ENCODE assay signal across 9 mouse cellular contexts in the genomic region with DNA sequence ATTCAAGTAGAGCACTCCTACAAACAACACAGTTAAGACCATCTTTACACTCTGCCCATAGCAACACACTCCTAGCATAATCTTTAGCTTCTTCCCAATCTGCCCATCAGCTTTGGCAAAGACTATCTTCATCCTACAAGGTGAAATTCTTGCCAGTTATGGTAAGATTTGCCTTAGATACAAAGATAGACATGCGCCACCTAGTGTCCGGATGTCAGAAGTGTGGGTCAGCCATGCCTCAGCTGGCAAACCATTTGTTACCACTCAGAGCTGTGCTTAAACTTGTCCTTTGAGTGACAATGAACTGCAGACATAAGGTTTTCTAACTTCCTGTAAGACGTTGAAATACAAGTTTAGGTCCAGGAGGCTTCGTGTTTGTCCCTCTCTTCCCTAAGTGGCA.
DNase-seq lines count a peak whose midpoint lies in the region; ATAC-seq and TF ChIP-seq lines count a peak whose summit lies in the region.
"Had no signal": no experiment of that assay in that cellular context is flagged by ENCODE, and none has a peak within 500 bp of the region (broad histone marks: within the 10 kb centered on the region; RNA-seq: fewer than 3 reads in every experiment).

No protein-coding gene starts in this region.

- peak; percentile 18 for DNase-seq in A20 (ENCODE audit: low read depth, low spot score)
- peak; percentile 61 to 63 for DNase-seq in adrenal gland, adult 18-20 months (ENCODE audit: low spot score in 2 of 2)
- peak; percentile 39 for DNase-seq in left cerebral cortex, postnatal 4 days
- peak; percentile 33 for DNase-seq in right cerebral cortex, postnatal 4 days
- no peak for DNase-seq in frontal cortex, postnatal 10 days (ENCODE audit: low spot score in 2 of 2)

- H3K27me3 ChIP-seq in intestine, postnatal 0 days (replicated peaks; ENCODE audit: control insufficient read depth, insufficient read depth, low read length) = no peaks in the 10 kb centered on the region
- no peaks in the 10 kb centered on the region for H3K27me3 ChIP-seq in intestine, embryonic 16.5 days (replicated peaks; ENCODE audit: control insufficient read depth, insufficient read depth, low read length)
- H3K27me3 ChIP-seq: hindbrain, embryonic 15.5 days had no signal

- peak; percentile 81 for TF ChIP-seq CTCF in intestine, postnatal 0 days (IDR thresholded peaks at IDR 0.05; ENCODE audit: low read depth)
- peak; percentile 38; the same call in 1 of the 2 replicates for TF ChIP-seq CTCF in embryonic fibroblast, embryonic 13.5 days (IDR thresholded peaks at IDR 0.05; ENCODE audit: borderline replicate concordance, insufficient read depth, low read length)

- H3K36me3 ChIP-seq in intestine, postnatal 0 days (ENCODE audit: control insufficient read depth, insufficient read depth) = no peaks in the 10 kb centered on the region
- H3K36me3 ChIP-seq in intestine, embryonic 16.5 days (ENCODE audit: control insufficient read depth, insufficient read depth, low read length) = no peaks in the 10 kb centered on the region
- H3K36me3 ChIP-seq: hindbrain, embryonic 15.5 days had no signal

- no peaks in the 10 kb centered on the region for H3K4me1 ChIP-seq in intestine, postnatal 0 days (replicated peaks; ENCODE audit: control insufficient read depth, insufficient read depth, low read length)
- no peaks in the 10 kb centered on the region for H3K4me1 ChIP-seq in intestine, embryonic 16.5 days (ENCODE audit: control insufficient read depth, insufficient read depth, low read length)
- no peaks in the 10 kb centered on the region for H3K4me1 ChIP-seq in embryonic fibroblast, embryonic 13.5 days (ENCODE audit: control insufficient read depth, insufficient read depth, low read length)
- H3K4me1 ChIP-seq: hindbrain, embryonic 15.5 days had no signal

- no peak overlapping the region for H3K9ac ChIP-seq in intestine, postnatal 0 days (ENCODE audit: low read depth, low read length)
- H3K9ac ChIP-seq in intestine, embryonic 16.5 days (ENCODE audit: low read depth, low read length) = no peak overlapping the region
- H3K9ac ChIP-seq: hindbrain, embryonic 15.5 days had no signal

- H3K27ac ChIP-seq in intestine, postnatal 0 days (ENCODE audit: low read depth, low read length) = no peak overlapping the region
- H3K27ac ChIP-seq in intestine, embryonic 16.5 days (ENCODE audit: low read length) = no peak overlapping the region
- H3K27ac ChIP-seq in embryonic fibroblast, embryonic 13.5 days (ENCODE audit: insufficient read depth, low read length) = no peak overlapping the region
- H3K27ac ChIP-seq: hindbrain, embryonic 15.5 days had no signal

- H3K4me2 ChIP-seq in intestine, postnatal 0 days (replicated peaks; ENCODE audit: low read depth) = no peak overlapping the region
- H3K4me2 ChIP-seq in intestine, embryonic 16.5 days (ENCODE audit: low read depth, low read length) = no peak overlapping the region
- H3K4me2 ChIP-seq: hindbrain, embryonic 15.5 days had no signal

- no peaks in the 10 kb centered on the region for H3K9me3 ChIP-seq in intestine, postnatal 0 days (ENCODE audit: control insufficient read depth)
- H3K9me3 ChIP-seq in intestine, embryonic 16.5 days (ENCODE audit: control insufficient read depth, low read length) = no peaks in the 10 kb centered on the region
- H3K9me3 ChIP-seq: hindbrain, embryonic 15.5 days had no signal

- intact Hi-C loops in left cerebral cortex, postnatal 4 days (cut with DNase I) = no loop called here

- no peak overlapping the region for H3K4me3 ChIP-seq in intestine, postnatal 0 days (ENCODE audit: low read depth, low read length)
- H3K4me3 ChIP-seq in intestine, embryonic 16.5 days (ENCODE audit: low read length) = no peak overlapping the region
- H3K4me3 ChIP-seq in embryonic fibroblast, embryonic 13.5 days (ENCODE audit: insufficient read depth, low read length) = no peak overlapping the region
- H3K4me3 ChIP-seq: hindbrain, embryonic 15.5 days had no signal

- WGBS in intestine, postnatal 0 days = 8% methylated on average over 4 of the region's 4 CpGs
- 11% methylated on average over 4 of the region's 4 CpGs for WGBS in intestine, embryonic 16.5 days

- TF ChIP-seq POLR2A in embryonic fibroblast, embryonic 13.5 days (IDR thresholded peaks at IDR 0.05; ENCODE audit: low read depth, low read length) = no peak

- ATAC-seq in intestine, postnatal 0 days = no peak
- no peak for ATAC-seq in intestine, embryonic 16.5 days

Comparison
In these comparisons a context has a peak if more than half of its experiments do, and no peak if none do; other contexts are left out.
1. DNase-seq: peak in A20 (single experiment), adrenal gland, adult 18-20 months (2 of 2), left cerebral cortex, postnatal 4 days (single experiment) and right cerebral cortex, postnatal 4 days (single experiment); none in frontal cortex, postnatal 10 days (0 of 2).